In genomic region chr4:133309948-133310347, GRCm38 (mm10) we compare ENCODE assay signal across 9 mouse cellular contexts. TPM values are rescaled to one million over a fixed set of nuclear protein-coding genes. Genes with fewer than 3 reads are reported as not detected.
DNase-seq lines count a peak whose midpoint lies in the region; ATAC-seq and TF ChIP-seq lines count a peak whose summit lies in the region.
"Had no signal": no experiment of that assay in that cellular context is flagged by ENCODE, and none has a peak within 500 bp of the region (broad histone marks: within the 10 kb centered on the region; RNA-seq: fewer than 3 reads in every experiment).

No protein-coding gene starts in this region.

- 1% methylated on average over 3 of the region's 3 CpGs for WGBS in forebrain, postnatal 0 days
- WGBS in forebrain, embryonic 16.5 days: 0% methylated on average over 3 of the region's 3 CpGs

- intact Hi-C loops in heart, postnatal 14 days (cut with DNase I): loop anchor here (2.0 kb wide), 2 partner anchors 109 to 141 kb away; no protein-coding TSS in a partner anchor
- intact Hi-C loops in left cerebral cortex, adult 2 months (cut with DNase I): loop anchor here (2.0 to 10.0 kb wide), 3 partner anchors 31 to 141 kb away; no protein-coding TSS in a partner anchor

- peak; percentile 98 for TF ChIP-seq CTCF in forebrain, postnatal 0 days (IDR thresholded peaks at IDR 0.05; ENCODE audit: low read depth)
- TF ChIP-seq CTCF in left cerebral cortex, adult 2 months (IDR thresholded peaks at IDR 0.05): peak; percentile 100
- TF ChIP-seq CTCF in testis, adult 2 months (IDR thresholded peaks at IDR 0.05; ENCODE audit: control insufficient read depth, insufficient read depth, insufficient replicate concordance, low read depth, low read length): peak; percentile 96

- H3K36me3 ChIP-seq in forebrain, postnatal 0 days (ENCODE audit: insufficient read depth): peaks cover 19% of the 10 kb centered on the region
- H3K36me3 ChIP-seq in forebrain, embryonic 16.5 days (ENCODE audit: control insufficient read depth, insufficient read depth): peaks cover 5% of the 10 kb centered on the region; the same call in 1 of the 2 replicates
- H3K36me3 ChIP-seq in testis, adult 2 months (ENCODE audit: control insufficient read depth, insufficient read depth, low read length): peaks cover 2% of the 10 kb centered on the region; the same call in 1 of the 2 replicates

- H3K9ac ChIP-seq in forebrain, postnatal 0 days: no peak overlapping the region
- no peak overlapping the region for H3K9ac ChIP-seq in forebrain, embryonic 16.5 days (replicated peaks; ENCODE audit: low read depth, low read length)
- H3K9ac ChIP-seq: neural tube, embryonic 12.5 days had no signal

- no peak overlapping the region for H3K27ac ChIP-seq in forebrain, postnatal 0 days (ENCODE audit: low read depth, low read length)
- H3K27ac ChIP-seq in forebrain, embryonic 16.5 days (ENCODE audit: low read length): no peak overlapping the region
- H3K27ac ChIP-seq in left cerebral cortex, adult 2 months: peak overlapping the region; percentile 41; the same call in 1 of the 2 replicates
- H3K27ac ChIP-seq in testis, adult 2 months (ENCODE audit: control insufficient read depth, insufficient read depth, low read depth, low read length): no peak overlapping the region
- H3K27ac ChIP-seq: neural tube, embryonic 12.5 days had no signal

- DNase-seq in forebrain, postnatal 0 days: peak; percentile 90
- peak; percentile 86 for DNase-seq in adrenal gland, adult 2 months
- peak; percentile 77 for DNase-seq in embryo, embryonic 11.5 days (ENCODE audit: low read depth, low spot score)
- DNase-seq in heart, postnatal 14 days: peak; percentile 88 to 94
- DNase-seq in left cerebral cortex, adult 2 months (ENCODE audit: extremely low spot score in 1 of 2, low spot score in 2 of 2): peak; percentile 83 to 94
- peak; percentile 87 for DNase-seq in naive thymus-derived CD4-positive, alpha-beta T cell, adult 2 months (ENCODE audit: low read depth)

- no peaks in the 10 kb centered on the region for H3K9me3 ChIP-seq in forebrain, postnatal 0 days (ENCODE audit: low read length)
- H3K9me3 ChIP-seq in forebrain, embryonic 16.5 days (ENCODE audit: control insufficient read depth, low read length): no peaks in the 10 kb centered on the region
- H3K9me3 ChIP-seq: neural tube, embryonic 12.5 days had no signal

- TF ChIP-seq POLR2A in testis, adult 2 months (IDR thresholded peaks at IDR 0.05; ENCODE audit: control insufficient read depth, low read depth, low read length): no peak

- no peaks in the 10 kb centered on the region for H3K27me3 ChIP-seq in forebrain, postnatal 0 days (ENCODE audit: insufficient read depth, low read length)
- no peaks in the 10 kb centered on the region for H3K27me3 ChIP-seq in forebrain, embryonic 16.5 days (replicated peaks; ENCODE audit: control insufficient read depth, insufficient read depth, low read length)
- no peaks in the 10 kb centered on the region for H3K27me3 ChIP-seq in testis, adult 2 months (ENCODE audit: control insufficient read depth, insufficient read depth, low read length)
- H3K27me3 ChIP-seq: neural tube, embryonic 12.5 days had no signal

- H3K4me2 ChIP-seq in forebrain, postnatal 0 days (ENCODE audit: low read depth): no peak overlapping the region
- H3K4me2 ChIP-seq in forebrain, embryonic 16.5 days (ENCODE audit: low read length): no peak overlapping the region
- H3K4me2 ChIP-seq: neural tube, embryonic 12.5 days had no signal

- H3K4me1 ChIP-seq in forebrain, postnatal 0 days (ENCODE audit: insufficient read depth): no peaks in the 10 kb centered on the region
- no peaks in the 10 kb centered on the region for H3K4me1 ChIP-seq in forebrain, embryonic 16.5 days (replicated peaks; ENCODE audit: control insufficient read depth, insufficient read depth, low read length)
- H3K4me1 ChIP-seq in testis, adult 2 months (ENCODE audit: control insufficient read depth, insufficient read depth, low read length): no peaks in the 10 kb centered on the region
- H3K4me1 ChIP-seq: neural tube, embryonic 12.5 days had no signal

- no peak overlapping the region for H3K4me3 ChIP-seq in forebrain, postnatal 0 days (ENCODE audit: low read depth, low read length)
- no peak overlapping the region for H3K4me3 ChIP-seq in forebrain, embryonic 16.5 days (replicated peaks; ENCODE audit: low read length)
- H3K4me3 ChIP-seq in left cerebral cortex, adult 2 months: no peak overlapping the region
- H3K4me3 ChIP-seq in testis, adult 2 months (ENCODE audit: control insufficient read depth, low read depth, low read length): no peak overlapping the region
- H3K4me3 ChIP-seq: neural tube, embryonic 12.5 days had no signal

- ATAC-seq in forebrain, postnatal 0 days: peak; percentile 48; the same call in 1 of the 2 replicates
- no peak for ATAC-seq in forebrain, embryonic 16.5 days

RNA-seq across cellular contexts. Expression of gene Tmem222, which starts 32.4 kb away (rescaled TPM):
- total RNA-seq in forebrain, postnatal 0 days (2014; rRNA removed): 108 and 125 TPM in 2 replicates
- polyA plus RNA-seq in forebrain, postnatal 0 days (2015; fragmentation: Nextera tagmentation; extraction: Ambion mirVana): 146 and 157 TPM in 2 replicates
- polyA plus RNA-seq in forebrain, embryonic 16.5 days (2015; fragmentation: Nextera tagmentation; extraction: Ambion mirVana): 112 and 124 TPM in 2 replicates
- total RNA-seq in adrenal gland, adult 2 months (2021): 10 to 100 TPM; 59.7 to 78.2 TPM
- polyA plus RNA-seq in adrenal gland, adult 2 months (2012; rRNA removed): 123 and 125 TPM in 2 replicates
- total RNA-seq in heart, postnatal 14 days (2021): 10 to 100 TPM; 25.1 to 27.0 TPM
- total RNA-seq in left cerebral cortex, adult 2 months (2021): 10 to 100 TPM; 87.3 to 91.2 TPM
- 48.5 and 50.1 TPM in 2 replicates for polyA plus RNA-seq in testis, adult 2 months (2012; rRNA removed)

RNA-seq across cellular contexts. Expression of gene Wdtc1, which starts 43.3 kb away (rescaled TPM):
- 35.5 and 43.9 TPM in 2 replicates for total RNA-seq in forebrain, postnatal 0 days (2014; rRNA removed)
- polyA plus RNA-seq in forebrain, postnatal 0 days (2015; fragmentation: Nextera tagmentation; extraction: Ambion mirVana): 13.0 and 16.3 TPM in 2 replicates
- polyA plus RNA-seq in forebrain, embryonic 16.5 days (2015; fragmentation: Nextera tagmentation; extraction: Ambion mirVana): 16.2 and 19.3 TPM in 2 replicates
- 10 to 100 TPM; 56.3 to 56.9 TPM for total RNA-seq in adrenal gland, adult 2 months (2021)
- 75.2 and 83.0 TPM in 2 replicates for polyA plus RNA-seq in adrenal gland, adult 2 months (2012; rRNA removed)
- total RNA-seq in heart, postnatal 14 days (2021): 10 to 100 TPM; 65.7 to 70.6 TPM
- 10 to 100 TPM; 59.7 to 60.6 TPM for total RNA-seq in left cerebral cortex, adult 2 months (2021)
- 323 and 338 TPM in 2 replicates for polyA plus RNA-seq in testis, adult 2 months (2012; rRNA removed)

RNA-seq across cellular contexts. Expression of gene Sytl1, which starts 47.0 kb away (rescaled TPM):
- 0.69 TPM in 1 of 2 replicates, not detected in the other for total RNA-seq in forebrain, postnatal 0 days (2014; rRNA removed)
- 0.14 and 0.52 TPM in 2 replicates for polyA plus RNA-seq in forebrain, postnatal 0 days (2015; fragmentation: Nextera tagmentation; extraction: Ambion mirVana)
- 0.47 and 0.52 TPM in 2 replicates for polyA plus RNA-seq in forebrain, embryonic 16.5 days (2015; fragmentation: Nextera tagmentation; extraction: Ambion mirVana)
- total RNA-seq in adrenal gland, adult 2 months (2021): 1 to 10 TPM; 1.4 to 1.9 TPM
- 2.2 and 2.8 TPM in 2 replicates for polyA plus RNA-seq in adrenal gland, adult 2 months (2012; rRNA removed)
- 1 to 10 TPM in 1 of 2 experiments, under 1 TPM in 1; 0.84 to 2.4 TPM for total RNA-seq in heart, postnatal 14 days (2021)
- total RNA-seq in left cerebral cortex, adult 2 months (2021): 1 to 10 TPM; 3.0 TPM
- 0.33 and 0.97 TPM in 2 replicates for polyA plus RNA-seq in testis, adult 2 months (2012; rRNA removed)

RNA-seq across cellular contexts. Expression of gene Slc9a1, which starts 59.6 kb away (rescaled TPM):
- 9.7 and 16.0 TPM in 2 replicates for total RNA-seq in forebrain, postnatal 0 days (2014; rRNA removed)
- polyA plus RNA-seq in forebrain, postnatal 0 days (2015; fragmentation: Nextera tagmentation; extraction: Ambion mirVana): 7.7 and 10.1 TPM in 2 replicates
- polyA plus RNA-seq in forebrain, embryonic 16.5 days (2015; fragmentation: Nextera tagmentation; extraction: Ambion mirVana): 8.1 and 10.7 TPM in 2 replicates
- total RNA-seq in adrenal gland, adult 2 months (2021): 10 to 100 TPM; 57.8 to 69.0 TPM
- 104 and 127 TPM in 2 replicates for polyA plus RNA-seq in adrenal gland, adult 2 months (2012; rRNA removed)
- 10 to 100 TPM; 21.2 to 22.9 TPM for total RNA-seq in heart, postnatal 14 days (2021)
- total RNA-seq in left cerebral cortex, adult 2 months (2021): 10 to 100 TPM; 49.8 to 53.0 TPM
- polyA plus RNA-seq in testis, adult 2 months (2012; rRNA removed): 48.4 and 59.6 TPM in 2 replicates
